Mouse (Mus musculus): ENCODE measurements around the gene Dpm3. TPM values are rescaled to one million over a fixed set of nuclear protein-coding genes. Genes with fewer than 3 reads are reported as not detected.
A peak's percentile ranks its signal among the peaks of the same experiment; 100 is the strongest.
"Not testable (repeated sequence)": the region's sequence is repeated elsewhere in the genome, so short reads cannot be mapped to it uniquely, and the experiment has no call there.

The Dpm3 gene
- polyA plus RNA-seq (2016; fragmentation: Nextera tagmentation; extraction: Ambion mirVana), result 97.0 and 99.4 TPM in 2 replicates

- H3K36me3 ChIP-seq, result no peaks in the 10 kb centered on the region
- 50% methylated on average over 7 of the region's 7 CpGs for WGBS
- DNase-seq (ENCODE audit: low spot score), result no peak
- H3K9me3 ChIP-seq, result no peaks in the 10 kb centered on the region
- H3K27me3 ChIP-seq (ENCODE audit: insufficient read depth, poor library complexity, severe bottlenecking), result peaks cover 16% of the 10 kb centered on the region
- H3K4me3 ChIP-seq, result no peak within 1 kb of the TSS
- H3K27ac ChIP-seq, result no peak within 1 kb of the TSS
- 0 out of 2 replicates have a peak, but pooled peaks cover 7% of the 10 kb centered on the region for H3K4me1 ChIP-seq (replicated peaks)
Observed at GRCm38 (mm10) chr3:89259076-89259475, at the start of gene Dpm3. TSS of gene Dpm3 (plus strand) at chr3:89259358.

GRCm38 (mm10) chr3:89209731-89210130 lies 49.4 kb upstream of the Dpm3 start:
- no peak for DNase-seq (ENCODE audit: low spot score)
- no peak overlapping the region for H3K4me3 ChIP-seq
- H3K36me3 ChIP-seq, result peaks cover 66% of the 10 kb centered on the region
- 90% methylated on average over 7 of the region's 7 CpGs for WGBS
- no peak overlapping the region for H3K27ac ChIP-seq
- no peaks in the 10 kb centered on the region for H3K27me3 ChIP-seq (ENCODE audit: insufficient read depth, poor library complexity, severe bottlenecking)
- peaks cover 20% of the 10 kb centered on the region for H3K4me1 ChIP-seq (replicated peaks)
- no peaks in the 10 kb centered on the region for H3K9me3 ChIP-seq

GRCm38 (mm10) chr3:89210162-89210561 lies 49.0 kb upstream of the Dpm3 start:
- WGBS, result 92% methylated on average over 13 of the region's 13 CpGs
- peaks cover 61% of the 10 kb centered on the region for H3K36me3 ChIP-seq

GRCm38 (mm10) chr3:89210731-89211130 lies 48.4 kb upstream of the Dpm3 start:
- DNase-seq (ENCODE audit: low spot score), result no peak
- Histone ChIP-seq H3K36me3 (peaks cover 56% of the 10 kb centered on the region), H3K27ac (no peak overlapping the region), H3K4me1 (replicated peaks) (peaks cover 30% of the 10 kb centered on the region), H3K9me3 (no peaks in the 10 kb centered on the region), H3K4me3 (no peak overlapping the region), H3K27me3 (ENCODE audit: insufficient read depth, poor library complexity, severe bottlenecking) (no peaks in the 10 kb centered on the region)
- WGBS, result 89% methylated on average over 7 of the region's 7 CpGs

More at GRCm38 (mm10) chr3:89210162-89210561, 49.0 kb upstream of the Dpm3 start:
- Histone ChIP-seq H3K4me1 (replicated peaks) (peaks cover 24% of the 10 kb centered on the region), H3K27ac (no peak overlapping the region), H3K9me3 (no peaks in the 10 kb centered on the region), H3K27me3 (ENCODE audit: insufficient read depth, poor library complexity, severe bottlenecking) (no peaks in the 10 kb centered on the region), H3K4me3 (no peak overlapping the region)
- DNase-seq (ENCODE audit: low spot score), result no peak

DNA sequence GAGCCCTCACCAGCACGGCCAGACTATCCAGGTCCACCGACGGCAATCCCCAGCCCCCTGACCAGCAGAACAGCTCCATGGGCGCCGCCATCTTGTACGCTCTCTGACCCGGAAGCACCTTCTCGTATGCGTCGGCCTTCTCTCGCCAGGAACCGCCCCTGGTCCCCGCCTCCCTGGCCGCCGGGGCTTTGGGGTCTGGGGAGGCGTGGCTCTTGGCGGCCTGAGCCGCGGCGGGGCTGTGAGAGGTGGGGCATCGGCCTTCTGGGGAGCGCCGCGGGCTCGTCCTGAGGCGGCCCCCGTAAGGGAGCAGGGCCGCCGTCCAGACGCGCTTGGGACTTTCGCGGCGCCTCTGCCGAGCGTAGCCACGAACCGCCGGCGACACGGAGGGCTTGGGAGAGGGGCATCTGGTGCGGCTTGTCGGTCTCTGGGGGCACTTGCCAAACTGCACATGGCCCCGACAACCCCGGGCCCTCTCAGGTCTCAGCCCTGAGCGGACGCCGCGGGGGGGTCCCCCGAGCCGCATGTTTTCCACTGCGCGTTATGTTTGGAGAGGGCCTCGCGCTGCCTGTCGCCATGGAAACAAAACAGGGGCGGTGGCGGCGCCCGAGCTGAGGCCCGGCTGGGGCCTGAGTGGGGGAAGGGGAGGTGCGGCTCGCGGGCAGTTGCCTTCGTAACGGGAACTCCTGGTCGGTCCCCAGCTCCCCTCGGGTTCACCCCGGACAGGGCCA lies 45.2 kb upstream of the Dpm3 start:
- peak overlapping the region; percentile 98 for H3K27ac ChIP-seq
- peaks cover 39% of the 10 kb centered on the region for H3K36me3 ChIP-seq
- H3K9me3 ChIP-seq, result no peaks in the 10 kb centered on the region
- H3K27me3 ChIP-seq (ENCODE audit: insufficient read depth, poor library complexity, severe bottlenecking), result no peaks in the 10 kb centered on the region
- H3K4me3 ChIP-seq, result peak overlapping the region; percentile 68
- peak; percentile 94 for DNase-seq (ENCODE audit: low spot score)
- under 1% methylated on average over 69 of the region's 69 CpGs for WGBS
- peaks cover 61% of the 10 kb centered on the region for H3K4me1 ChIP-seq (replicated peaks)

GRCm38 (mm10) chr3:89214681-89215411 lies 44.3 kb upstream of the Dpm3 start, which contains the start of gene Thbs3:
TSS of gene Thbs3 (plus strand) at chr3:89215180.
- under 1% methylated on average over 19 of the region's 19 CpGs for WGBS
- peaks cover 69% of the 10 kb centered on the region for H3K4me1 ChIP-seq (replicated peaks)

GRCm38 (mm10) chr3:89215853-89216252 lies 43.3 kb upstream of the Dpm3 start:
- 0% methylated on average over 6 of the region's 6 CpGs for WGBS
- H3K4me1 ChIP-seq (replicated peaks), result peaks cover 77% of the 10 kb centered on the region
- peaks cover 37% of the 10 kb centered on the region for H3K36me3 ChIP-seq
- H3K4me3 ChIP-seq, result peak overlapping the region; percentile 68
- peak; percentile 88 for DNase-seq (ENCODE audit: low spot score)
- no peaks in the 10 kb centered on the region for H3K9me3 ChIP-seq
- H3K27ac ChIP-seq, result peak overlapping the region; percentile 98
- H3K27me3 ChIP-seq (ENCODE audit: insufficient read depth, poor library complexity, severe bottlenecking), result no peaks in the 10 kb centered on the region

More at GRCm38 (mm10) chr3:89214681-89215411, 44.3 kb upstream of the Dpm3 start, which contains the start of gene Thbs3:
- no peaks in the 10 kb centered on the region for H3K9me3 ChIP-seq
- H3K36me3 ChIP-seq, result peaks cover 39% of the 10 kb centered on the region
- H3K4me3 ChIP-seq, result peak within 1 kb of the TSS; percentile 68
- peak within 1 kb of the TSS; percentile 98 for H3K27ac ChIP-seq
- DNase-seq (ENCODE audit: low spot score), result peak; percentile 81
- no peaks in the 10 kb centered on the region for H3K27me3 ChIP-seq (ENCODE audit: insufficient read depth, poor library complexity, severe bottlenecking)

DNA sequence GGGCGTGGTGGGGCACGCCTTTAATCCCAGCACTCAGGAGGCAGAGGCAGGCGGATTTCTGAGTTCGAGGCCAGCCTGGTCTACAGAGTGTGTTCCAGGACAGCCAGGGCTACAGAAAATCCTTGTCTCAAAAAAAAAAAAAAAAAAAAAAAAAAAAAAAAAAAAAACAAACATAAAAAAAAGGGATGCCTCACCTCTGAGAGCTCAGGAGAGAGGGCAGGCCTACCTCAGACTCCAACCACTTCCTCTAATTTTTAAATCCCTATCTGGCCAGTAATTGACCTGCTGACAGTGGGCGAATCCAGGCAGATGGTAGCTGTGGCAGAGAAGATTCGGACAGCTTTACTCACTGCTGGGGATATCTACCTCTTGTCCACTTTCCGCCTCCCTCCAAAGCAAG lies 42.8 kb upstream of the Dpm3 start:
- H3K9me3 ChIP-seq; H3K27me3 ChIP-seq (ENCODE audit: insufficient read depth, poor library complexity, severe bottlenecking); DNase-seq (ENCODE audit: low spot score): not testable (repeated sequence)
- 74% methylated on average over 7 of the region's 7 CpGs for WGBS
- Histone ChIP-seq H3K4me1 (replicated peaks) (peaks cover 83% of the 10 kb centered on the region), H3K36me3 (peaks cover 38% of the 10 kb centered on the region), H3K27ac (peak overlapping the region; percentile 50; the same call in 1 of the 2 replicates), H3K4me3 (peak overlapping the region; percentile 68; the same call in 1 of the 2 replicates)

GRCm38 (mm10) chr3:89218271-89218670 lies 40.9 kb upstream of the Dpm3 start:
- Histone ChIP-seq H3K4me3 (no peak overlapping the region), H3K36me3 (peaks cover 56% of the 10 kb centered on the region), H3K9me3 (no peaks in the 10 kb centered on the region), H3K27ac (peak overlapping the region; percentile 43), H3K27me3 (ENCODE audit: insufficient read depth, poor library complexity, severe bottlenecking) (no peaks in the 10 kb centered on the region), H3K4me1 (replicated peaks) (peaks cover 86% of the 10 kb centered on the region)
- no peak for DNase-seq (ENCODE audit: low spot score)
- WGBS, result 87% methylated on average over 1 of the region's 1 CpGs

- H3K36me3 ChIP-seq, result peaks cover 69% of the 10 kb centered on the region
- no peaks in the 10 kb centered on the region for H3K27me3 ChIP-seq (ENCODE audit: insufficient read depth, poor library complexity, severe bottlenecking)
- no peaks in the 10 kb centered on the region for H3K9me3 ChIP-seq
- 57% methylated on average over 8 of the region's 8 CpGs for WGBS
- peak overlapping the region; percentile 19 for H3K27ac ChIP-seq
- peaks cover 91% of the 10 kb centered on the region for H3K4me1 ChIP-seq (replicated peaks)
- peak; percentile 29 for DNase-seq (ENCODE audit: low spot score)
- H3K4me3 ChIP-seq, result no peak overlapping the region
Observed at GRCm38 (mm10) chr3:89219546-89219945, 39.6 kb upstream of the Dpm3 start.

DNA sequence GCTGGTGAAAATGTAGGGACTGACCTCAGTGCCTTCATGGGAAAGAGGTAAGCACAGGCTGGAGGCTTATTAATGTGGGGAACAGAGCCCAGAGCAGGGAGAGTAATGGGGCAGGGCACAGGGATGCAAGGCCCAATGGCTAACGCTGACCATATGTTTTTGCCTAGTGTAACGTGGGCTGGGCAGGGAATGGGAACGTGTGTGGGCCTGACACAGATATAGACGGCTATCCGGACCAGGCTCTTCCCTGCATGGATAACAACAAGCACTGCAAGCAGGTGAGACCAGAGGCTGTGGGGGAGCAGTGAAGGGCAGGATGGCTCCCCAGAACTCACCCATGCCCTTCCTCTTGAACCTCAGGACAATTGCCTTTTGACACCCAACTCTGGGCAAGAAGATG lies 38.0 kb upstream of the Dpm3 start:
- no peak for DNase-seq (ENCODE audit: low spot score)
- peaks cover 91% of the 10 kb centered on the region for H3K4me1 ChIP-seq (replicated peaks)
- H3K36me3 ChIP-seq, result peaks cover 81% of the 10 kb centered on the region
- H3K4me3 ChIP-seq, result no peak overlapping the region
- H3K27ac ChIP-seq, result 0 out of 2 replicates have a peak overlapping the region, but pooled peaks have one; percentile 12
- WGBS, result 73% methylated on average over 5 of the region's 5 CpGs
- no peaks in the 10 kb centered on the region for H3K9me3 ChIP-seq
- no peaks in the 10 kb centered on the region for H3K27me3 ChIP-seq (ENCODE audit: insufficient read depth, poor library complexity, severe bottlenecking)

GRCm38 (mm10) chr3:89224796-89225195 lies 34.4 kb upstream of the Dpm3 start:
- Histone ChIP-seq H3K4me3 (peak overlapping the region; percentile 83), H3K4me1 (replicated peaks) (peaks cover 86% of the 10 kb centered on the region), H3K27me3 (ENCODE audit: insufficient read depth, poor library complexity, severe bottlenecking) (peaks cover 11% of the 10 kb centered on the region; the same call in 1 of the 2 replicates), H3K9me3 (no peaks in the 10 kb centered on the region), H3K36me3 (peaks cover 57% of the 10 kb centered on the region), H3K27ac (peak overlapping the region; percentile 97)
- DNase-seq (ENCODE audit: low spot score), result no peak
- WGBS, result 53% methylated on average over 11 of the region's 11 CpGs

Measured in hindbrain, embryonic 10.5 days (tissue).